Mouse (Mus musculus): ENCODE data around the gene Pan3. TPM values are rescaled to one million over a fixed set of nuclear protein-coding genes. Genes with fewer than 3 reads are reported as not detected.
A peak's percentile ranks its signal among the peaks of the same experiment; 100 is the strongest.

Gene Pan3
- polyA plus RNA-seq, 1 experiment from 2014 or later, result 29.9 TPM

DNA sequence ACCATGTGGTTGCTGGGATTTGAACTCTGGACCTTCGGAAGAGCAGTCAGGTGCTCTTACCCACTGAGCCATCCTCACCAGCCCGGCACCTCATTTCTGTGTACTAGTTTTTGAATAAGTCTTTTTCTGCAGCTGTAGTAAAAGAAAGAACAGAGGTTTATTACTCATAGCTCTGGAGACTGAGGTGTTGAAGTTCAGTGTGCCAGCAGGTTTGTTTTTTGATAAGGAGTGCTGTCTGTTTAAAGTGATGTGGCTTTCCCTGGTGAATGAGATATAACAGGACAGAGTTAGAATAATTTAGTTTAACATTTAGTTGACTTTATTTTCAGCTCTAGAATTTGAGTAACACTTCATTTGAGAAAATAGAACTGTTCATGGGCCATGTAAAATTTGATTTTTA lies 14.8 kb downstream of the Pan3 start:
- ATAC-seq, result 0 out of 2 replicates have a peak, but pooled peaks have one; percentile 37

DNA sequence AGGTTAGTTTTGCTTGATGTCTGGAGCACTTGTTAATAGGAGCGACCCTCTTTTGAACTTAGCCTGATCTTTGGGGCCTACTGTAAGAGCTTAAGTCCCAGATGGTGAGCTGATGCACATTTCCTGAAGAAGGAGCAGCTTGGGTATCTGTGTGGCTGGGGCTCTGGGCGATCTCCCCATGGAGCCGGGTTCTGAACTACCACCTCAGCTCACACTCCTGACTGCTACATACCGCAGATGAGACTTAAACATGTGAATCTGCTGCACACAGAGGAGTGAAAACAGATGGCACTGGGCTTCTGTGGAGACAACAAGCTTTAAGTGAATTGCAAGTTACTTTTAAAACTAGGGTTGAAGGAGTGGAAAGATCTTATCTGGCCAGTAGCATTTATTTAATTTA lies 15.3 kb downstream of the Pan3 start:
- TF ChIP-seq CTCF (IDR thresholded peaks at IDR 0.05; ENCODE audit: low read depth) (no peak), EP300 (IDR thresholded peaks at IDR 0.05; ENCODE audit: low read depth) (no peak)
- Histone ChIP-seq H3K9me3 (ENCODE audit: low read length) (no peaks in the 10 kb centered on the region), H3K4me2 (ENCODE audit: low read depth, low read length) (no peak overlapping the region), H3K4me1 (ENCODE audit: insufficient read depth) (peaks cover 30% of the 10 kb centered on the region), H3K36me3 (replicated peaks; ENCODE audit: insufficient read depth, low read length) (peaks cover 4% of the 10 kb centered on the region; the same call in 1 of the 2 replicates), H3K27me3 (ENCODE audit: insufficient read depth, low read length) (no peaks in the 10 kb centered on the region), H3K27ac (ENCODE audit: low read depth) (no peak overlapping the region), H3K4me3 (ENCODE audit: low read depth, low read length) (no peak overlapping the region), H3K9ac (replicated peaks) (no peak overlapping the region)
- DNase-seq, result no peak
- ATAC-seq, result no peak
- WGBS (ENCODE audit: insufficient replicate concordance), result 69% methylated on average over 4 of the region's 4 CpGs

More for the DNA sequence above, 14.8 kb downstream of the Pan3 start:
- peaks cover 30% of the 10 kb centered on the region for H3K4me1 ChIP-seq (ENCODE audit: insufficient read depth)
- peak; percentile 64 for TF ChIP-seq EP300 (IDR thresholded peaks at IDR 0.05; ENCODE audit: low read depth)
- no peak for TF ChIP-seq CTCF (IDR thresholded peaks at IDR 0.05; ENCODE audit: low read depth)
- WGBS (ENCODE audit: insufficient replicate concordance), result 74% methylated on average over 2 of the region's 2 CpGs
- H3K4me3 ChIP-seq (ENCODE audit: low read depth, low read length), result no peak overlapping the region
- no peaks in the 10 kb centered on the region for H3K9me3 ChIP-seq (ENCODE audit: low read length)
- H3K27me3 ChIP-seq (ENCODE audit: insufficient read depth, low read length), result no peaks in the 10 kb centered on the region
- no peak overlapping the region for H3K27ac ChIP-seq (ENCODE audit: low read depth)
- peaks cover 4% of the 10 kb centered on the region; the same call in 1 of the 2 replicates for H3K36me3 ChIP-seq (replicated peaks; ENCODE audit: insufficient read depth, low read length)
- no peak for DNase-seq
- H3K4me2 ChIP-seq (ENCODE audit: low read depth, low read length), result peak overlapping the region; percentile 27; the same call in 1 of the 2 replicates
- no peak overlapping the region for H3K9ac ChIP-seq (replicated peaks)

- TF ChIP-seq EP300 (IDR thresholded peaks at IDR 0.05; ENCODE audit: low read depth) (no peak), CTCF (IDR thresholded peaks at IDR 0.05; ENCODE audit: low read depth) (no peak)
- no peak overlapping the region for H3K9ac ChIP-seq (replicated peaks)
- no peaks in the 10 kb centered on the region for H3K9me3 ChIP-seq (ENCODE audit: low read length)
- H3K27ac ChIP-seq (ENCODE audit: low read depth), result no peak overlapping the region
- H3K4me2 ChIP-seq (ENCODE audit: low read depth, low read length), result no peak overlapping the region
- 77% methylated on average over 4 of the region's 4 CpGs for WGBS (ENCODE audit: insufficient replicate concordance)
- H3K36me3 ChIP-seq (replicated peaks; ENCODE audit: insufficient read depth, low read length), result peaks cover 15% of the 10 kb centered on the region
- no peak overlapping the region for H3K4me3 ChIP-seq (ENCODE audit: low read depth, low read length)
- DNase-seq (no peak), ATAC-seq (no peak)
- peaks cover 18% of the 10 kb centered on the region for H3K4me1 ChIP-seq (ENCODE audit: insufficient read depth)
- H3K27me3 ChIP-seq (ENCODE audit: insufficient read depth, low read length), result no peaks in the 10 kb centered on the region
Observed at GRCm38 (mm10) chr5:147448526-147448925, 18.6 kb downstream of the Pan3 start.

GRCm38 (mm10) chr5:147448933-147449332 lies 19.0 kb downstream of the Pan3 start:
- ATAC-seq (no peak), DNase-seq (no peak)

GRCm38 (mm10) chr5:147456491-147456890 lies 26.5 kb downstream of the Pan3 start:
- H3K36me3 ChIP-seq (replicated peaks; ENCODE audit: insufficient read depth, low read length), result peaks cover 25% of the 10 kb centered on the region
- H3K9ac ChIP-seq (replicated peaks), result no peak overlapping the region
- no peak overlapping the region for H3K27ac ChIP-seq (ENCODE audit: low read depth)
- no peak for ATAC-seq
- H3K27me3 ChIP-seq (ENCODE audit: insufficient read depth, low read length), result no peaks in the 10 kb centered on the region
- no peak for DNase-seq
- no peaks in the 10 kb centered on the region for H3K4me1 ChIP-seq (ENCODE audit: insufficient read depth)
- 77% methylated on average over 4 of the region's 4 CpGs for WGBS (ENCODE audit: insufficient replicate concordance)
- no peak overlapping the region for H3K4me2 ChIP-seq (ENCODE audit: low read depth, low read length)
- no peak overlapping the region for H3K4me3 ChIP-seq (ENCODE audit: low read depth, low read length)
- H3K9me3 ChIP-seq (ENCODE audit: low read length), result no peaks in the 10 kb centered on the region
- TF ChIP-seq EP300 (IDR thresholded peaks at IDR 0.05; ENCODE audit: low read depth) (no peak), CTCF (IDR thresholded peaks at IDR 0.05; ENCODE audit: low read depth) (no peak)

More at GRCm38 (mm10) chr5:147448933-147449332, 19.0 kb downstream of the Pan3 start:
- Histone ChIP-seq H3K4me2 (ENCODE audit: low read depth, low read length) (no peak overlapping the region), H3K9ac (replicated peaks) (no peak overlapping the region), H3K4me1 (ENCODE audit: insufficient read depth) (peaks cover 18% of the 10 kb centered on the region), H3K27ac (ENCODE audit: low read depth) (no peak overlapping the region), H3K4me3 (ENCODE audit: low read depth, low read length) (no peak overlapping the region), H3K36me3 (replicated peaks; ENCODE audit: insufficient read depth, low read length) (peaks cover 17% of the 10 kb centered on the region), H3K9me3 (ENCODE audit: low read length) (no peaks in the 10 kb centered on the region), H3K27me3 (ENCODE audit: insufficient read depth, low read length) (no peaks in the 10 kb centered on the region)
- 74% methylated on average over 4 of the region's 4 CpGs for WGBS (ENCODE audit: insufficient replicate concordance)
- no peak for TF ChIP-seq CTCF (IDR thresholded peaks at IDR 0.05; ENCODE audit: low read depth)

DNA sequence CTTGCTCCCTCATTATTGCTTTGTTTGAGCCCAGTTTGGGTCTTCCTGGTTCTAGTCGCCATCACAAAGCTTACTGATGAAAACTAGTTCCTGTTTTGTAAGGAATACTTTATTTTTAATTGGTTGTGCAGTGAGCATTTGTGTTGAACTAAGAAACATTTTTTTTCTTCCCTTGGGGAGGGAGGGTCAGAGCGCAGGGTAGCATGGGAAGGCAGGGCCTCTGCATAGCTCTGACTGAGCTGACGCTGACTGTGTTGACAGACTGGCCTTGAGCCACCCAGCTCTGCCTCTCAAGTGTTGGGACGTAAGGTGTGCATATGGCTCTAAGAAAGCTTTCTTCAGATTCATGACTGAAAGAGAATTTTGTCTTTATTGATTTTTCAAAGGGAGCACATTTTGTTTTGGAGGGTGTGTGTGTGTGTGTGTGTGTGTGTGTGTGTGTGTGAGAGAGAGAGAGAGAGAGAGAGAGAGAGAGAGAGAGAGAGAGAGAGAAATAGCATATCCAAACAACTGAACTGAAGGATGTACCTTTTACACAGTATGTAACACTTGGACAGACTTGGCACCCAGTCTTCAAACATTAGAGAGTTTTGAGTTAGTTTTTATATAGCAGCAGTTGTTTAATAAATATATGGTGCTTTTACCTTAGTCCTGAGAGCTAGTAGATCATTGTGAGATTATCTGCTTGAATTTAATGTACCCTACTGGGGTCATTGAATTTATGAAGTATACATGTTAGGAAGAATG lies 30.0 kb downstream of the Pan3 start:
- WGBS (ENCODE audit: insufficient replicate concordance), result 68% methylated on average over 4 of the region's 4 CpGs
- Histone ChIP-seq H3K36me3 (replicated peaks; ENCODE audit: insufficient read depth, low read length) (peaks cover 19% of the 10 kb centered on the region), H3K9ac (replicated peaks) (no peak overlapping the region), H3K4me2 (ENCODE audit: low read depth, low read length) (no peak overlapping the region), H3K27ac (ENCODE audit: low read depth) (no peak overlapping the region), H3K9me3 (ENCODE audit: low read length) (no peaks in the 10 kb centered on the region), H3K4me1 (ENCODE audit: insufficient read depth) (no peaks in the 10 kb centered on the region), H3K4me3 (ENCODE audit: low read depth, low read length) (no peak overlapping the region), H3K27me3 (ENCODE audit: insufficient read depth, low read length) (no peaks in the 10 kb centered on the region)
- 0 out of 2 replicates have a peak, but pooled peaks have one; percentile 44 for ATAC-seq
- no peak for TF ChIP-seq CTCF (IDR thresholded peaks at IDR 0.05; ENCODE audit: low read depth)
- TF ChIP-seq EP300 (IDR thresholded peaks at IDR 0.05; ENCODE audit: low read depth), result no peak
- DNase-seq, result no peak
